Mouse (Mus musculus): ENCODE measurements around the gene Apobec3. TPM values are rescaled to one million over a fixed set of nuclear protein-coding genes. Genes with fewer than 3 reads are reported as not detected.

Gene Apobec3
- polyA plus RNA-seq, 1 experiment from 2014 or later, result 5.1 TPM

DNA sequence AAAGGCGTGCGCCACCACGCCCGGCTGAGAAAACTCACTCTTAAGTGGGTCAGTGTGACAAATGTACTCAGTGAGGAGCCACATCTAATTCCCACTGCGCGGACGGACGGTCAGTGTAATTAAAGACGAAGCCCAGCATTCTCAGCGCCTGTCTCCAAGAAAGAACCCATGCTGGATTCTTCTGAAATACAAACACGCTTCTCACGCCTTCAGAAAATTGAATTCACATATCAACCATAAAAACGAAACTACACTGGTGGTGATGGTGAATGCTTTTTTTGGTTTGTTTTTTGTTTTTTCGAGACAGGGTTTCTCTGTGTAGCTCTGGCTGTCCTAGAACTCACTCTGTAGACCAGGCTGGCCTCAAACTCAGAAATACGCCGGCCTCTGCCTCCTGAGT is 48.5 kb downstream of the Apobec3 start:
- H3K27me3 ChIP-seq (replicated peaks; ENCODE audit: control insufficient read depth, insufficient read depth, low read length), result peaks cover 10% of the 10 kb centered on the region; the same call in 1 of the 2 replicates
- no peak overlapping the region for H3K4me2 ChIP-seq (replicated peaks; ENCODE audit: low read depth)
- H3K9ac ChIP-seq (ENCODE audit: low read depth, low read length), result no peak overlapping the region
- no peak for ATAC-seq
- no peak overlapping the region for H3K4me3 ChIP-seq (ENCODE audit: low read depth, low read length)
- no peaks in the 10 kb centered on the region for H3K4me1 ChIP-seq (replicated peaks; ENCODE audit: control insufficient read depth, insufficient read depth, low read length)
- H3K36me3 ChIP-seq (ENCODE audit: control insufficient read depth, insufficient read depth), result no peaks in the 10 kb centered on the region
- WGBS, result 87% methylated on average over 16 of the region's 16 CpGs
- no peaks in the 10 kb centered on the region for H3K9me3 ChIP-seq (ENCODE audit: control insufficient read depth)
- no peak overlapping the region for H3K27ac ChIP-seq (ENCODE audit: low read depth, low read length)
- no peak for TF ChIP-seq CTCF (IDR thresholded peaks at IDR 0.05; ENCODE audit: low read depth)

DNA sequence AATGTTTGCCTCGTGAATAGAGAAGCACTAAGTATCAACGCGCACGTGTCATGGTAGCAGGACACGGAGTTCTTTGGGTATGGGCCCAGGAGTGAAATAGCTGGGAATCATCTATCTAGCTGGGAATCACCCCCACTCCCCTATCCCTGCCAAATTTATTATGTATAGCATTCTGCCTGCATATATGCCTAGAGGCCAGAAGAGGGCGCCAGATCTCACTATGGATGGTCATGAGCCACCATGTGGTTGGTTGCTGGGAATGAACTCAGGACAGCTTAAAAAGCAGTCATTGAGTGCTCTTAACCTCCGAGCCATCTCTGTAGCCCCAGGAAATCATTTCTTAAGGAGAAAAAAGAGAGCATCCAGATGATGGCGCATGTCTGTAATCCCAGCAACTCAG is 49.5 kb downstream of the Apobec3 start:
- Histone ChIP-seq H3K36me3 (ENCODE audit: control insufficient read depth, insufficient read depth) (no peaks in the 10 kb centered on the region), H3K4me2 (replicated peaks; ENCODE audit: low read depth) (no peak overlapping the region), H3K4me3 (ENCODE audit: low read depth, low read length) (no peak overlapping the region), H3K9ac (ENCODE audit: low read depth, low read length) (no peak overlapping the region), H3K27ac (ENCODE audit: low read depth, low read length) (no peak overlapping the region), H3K27me3 (replicated peaks; ENCODE audit: control insufficient read depth, insufficient read depth, low read length) (no peaks in the 10 kb centered on the region), H3K4me1 (replicated peaks; ENCODE audit: control insufficient read depth, insufficient read depth, low read length) (no peaks in the 10 kb centered on the region), H3K9me3 (ENCODE audit: control insufficient read depth) (no peaks in the 10 kb centered on the region)
- WGBS, result 20% methylated on average over 8 of the region's 8 CpGs
- ATAC-seq, result no peak
- peak; percentile 93 for TF ChIP-seq CTCF (IDR thresholded peaks at IDR 0.05; ENCODE audit: low read depth)

DNA sequence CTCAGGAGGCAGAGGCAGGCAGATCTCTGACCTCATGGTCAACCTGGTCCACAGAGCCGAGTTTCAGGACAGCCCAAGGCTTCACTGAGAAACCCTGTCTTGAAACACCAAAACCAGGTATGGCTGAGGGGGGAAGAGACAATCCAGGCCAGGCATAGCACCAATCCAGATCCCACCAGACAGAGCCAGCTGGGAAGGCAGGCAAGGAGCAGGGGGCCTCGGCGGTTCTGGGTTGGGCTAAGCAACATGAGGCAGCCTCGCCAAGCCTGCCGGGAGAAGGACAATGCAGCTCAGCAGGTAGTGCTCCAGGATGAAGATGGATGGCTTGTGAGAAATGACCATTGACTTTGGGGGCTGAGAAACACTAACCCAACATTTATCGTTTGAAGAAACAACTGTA is 51.1 kb downstream of the Apobec3 start:
- Histone ChIP-seq H3K4me2 (replicated peaks; ENCODE audit: low read depth) (no peak overlapping the region), H3K4me1 (replicated peaks; ENCODE audit: control insufficient read depth, insufficient read depth, low read length) (no peaks in the 10 kb centered on the region), H3K9ac (ENCODE audit: low read depth, low read length) (no peak overlapping the region), H3K4me3 (ENCODE audit: low read depth, low read length) (no peak overlapping the region), H3K9me3 (ENCODE audit: control insufficient read depth) (no peaks in the 10 kb centered on the region), H3K27ac (ENCODE audit: low read depth, low read length) (no peak overlapping the region), H3K27me3 (replicated peaks; ENCODE audit: control insufficient read depth, insufficient read depth, low read length) (no peaks in the 10 kb centered on the region), H3K36me3 (ENCODE audit: control insufficient read depth, insufficient read depth) (no peaks in the 10 kb centered on the region)
- 87% methylated on average over 6 of the region's 6 CpGs for WGBS
- ATAC-seq, result no peak
- no peak for TF ChIP-seq CTCF (IDR thresholded peaks at IDR 0.05; ENCODE audit: low read depth)

DNA sequence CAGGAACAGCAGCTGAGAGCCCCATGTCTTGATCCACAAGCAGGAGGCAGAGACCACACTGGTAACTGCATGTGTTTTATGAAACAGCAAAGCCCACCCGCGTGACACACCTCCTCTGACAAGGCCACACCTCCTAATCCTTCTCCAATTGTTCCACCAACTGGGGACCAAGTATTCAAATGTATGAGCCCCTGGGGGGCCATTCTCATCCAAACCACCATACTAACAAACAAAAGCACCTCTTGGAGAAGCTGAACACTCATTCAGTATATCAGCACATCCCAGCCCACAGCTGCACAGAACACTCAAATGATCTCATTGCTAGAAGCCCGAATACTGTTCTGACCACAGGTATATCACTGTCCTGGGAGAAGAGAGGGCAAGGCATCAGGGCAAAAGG is 52.1 kb downstream of the Apobec3 start:
- no peaks in the 10 kb centered on the region for H3K9me3 ChIP-seq (ENCODE audit: control insufficient read depth)
- WGBS, result 87% methylated on average over 3 of the region's 3 CpGs
- H3K27me3 ChIP-seq (replicated peaks; ENCODE audit: control insufficient read depth, insufficient read depth, low read length), result no peaks in the 10 kb centered on the region
- no peak for ATAC-seq
- TF ChIP-seq CTCF (IDR thresholded peaks at IDR 0.05; ENCODE audit: low read depth), result no peak
- H3K4me3 ChIP-seq (ENCODE audit: low read depth, low read length), result no peak overlapping the region
- H3K36me3 ChIP-seq (ENCODE audit: control insufficient read depth, insufficient read depth), result no peaks in the 10 kb centered on the region
- no peak overlapping the region for H3K9ac ChIP-seq (ENCODE audit: low read depth, low read length)
- no peak overlapping the region for H3K27ac ChIP-seq (ENCODE audit: low read depth, low read length)
- no peak overlapping the region for H3K4me2 ChIP-seq (replicated peaks; ENCODE audit: low read depth)
- no peaks in the 10 kb centered on the region for H3K4me1 ChIP-seq (replicated peaks; ENCODE audit: control insufficient read depth, insufficient read depth, low read length)

DNA sequence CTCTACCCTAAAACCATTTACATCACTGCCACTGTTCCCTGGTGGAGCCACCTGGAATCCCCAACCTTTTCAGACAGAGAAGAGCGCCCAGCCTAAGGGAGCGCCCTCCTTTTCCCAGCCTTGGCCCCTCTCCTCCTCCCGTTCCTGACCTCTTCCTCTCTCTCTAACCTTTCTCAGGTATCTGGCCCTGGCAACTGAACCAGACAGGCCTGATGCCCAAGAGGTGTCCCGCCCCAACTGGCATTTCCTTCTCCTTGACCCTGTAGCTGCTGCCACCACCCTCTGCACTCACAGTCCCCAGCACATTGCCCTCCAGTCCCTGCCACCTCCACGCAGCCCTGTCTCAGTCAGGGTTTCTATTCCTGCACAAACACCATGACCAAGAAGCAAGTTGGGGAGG is 53.5 kb downstream of the Apobec3 start:
- H3K36me3 ChIP-seq (ENCODE audit: control insufficient read depth, insufficient read depth), result no peaks in the 10 kb centered on the region
- H3K27ac ChIP-seq (ENCODE audit: low read depth, low read length), result no peak overlapping the region
- H3K4me3 ChIP-seq (ENCODE audit: low read depth, low read length), result no peak overlapping the region
- H3K9ac ChIP-seq (ENCODE audit: low read depth, low read length), result no peak overlapping the region
- H3K4me2 ChIP-seq (replicated peaks; ENCODE audit: low read depth), result no peak overlapping the region
- no peak for ATAC-seq
- no peaks in the 10 kb centered on the region for H3K9me3 ChIP-seq (ENCODE audit: control insufficient read depth)
- no peaks in the 10 kb centered on the region for H3K27me3 ChIP-seq (replicated peaks; ENCODE audit: control insufficient read depth, insufficient read depth, low read length)
- H3K4me1 ChIP-seq (replicated peaks; ENCODE audit: control insufficient read depth, insufficient read depth, low read length), result no peaks in the 10 kb centered on the region
- TF ChIP-seq CTCF (IDR thresholded peaks at IDR 0.05; ENCODE audit: low read depth), result no peak
- WGBS, result 75% methylated on average over 5 of the region's 5 CpGs

DNA sequence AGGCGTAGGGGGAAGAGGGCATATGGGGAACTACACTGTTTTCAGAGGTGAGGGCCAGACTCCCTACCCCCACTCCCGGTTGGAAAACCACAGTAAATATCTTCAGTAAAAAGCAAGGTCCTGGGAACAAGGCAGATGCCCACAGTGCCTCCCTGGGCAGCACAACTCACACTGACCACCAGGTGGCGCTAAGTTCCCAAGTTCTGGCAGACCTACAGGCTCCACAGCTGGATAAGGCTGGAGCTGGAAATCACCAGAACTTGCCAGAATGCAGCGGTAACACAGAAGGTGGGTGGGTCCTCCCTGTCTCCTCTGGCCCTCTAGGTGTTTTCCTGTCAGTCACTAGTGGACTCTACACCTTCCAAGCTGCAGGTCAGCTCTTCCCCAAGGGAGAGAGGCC is 54.6 kb downstream of the Apobec3 start:
- 7% methylated on average over 4 of the region's 4 CpGs for WGBS
- peak; percentile 73 for ATAC-seq

DNA sequence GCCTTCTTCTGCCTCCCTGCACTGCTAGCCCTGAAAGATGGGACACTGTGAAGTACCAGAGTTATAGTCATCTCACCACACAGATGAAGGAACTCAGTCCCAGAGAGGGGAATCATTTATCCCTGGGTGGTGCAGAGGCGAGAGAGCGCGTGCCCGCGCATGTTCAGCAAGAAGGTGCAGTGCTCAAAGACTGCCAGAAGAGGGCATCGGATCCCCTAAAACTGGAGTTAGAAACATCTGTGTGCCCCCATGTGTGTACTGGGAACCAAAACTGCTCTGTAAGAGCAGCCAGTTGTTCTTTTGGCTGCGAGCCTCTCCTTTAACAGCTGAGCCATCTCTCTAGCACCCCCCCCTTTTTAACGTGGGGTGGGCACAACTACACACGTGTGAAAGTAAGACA is 55.3 kb downstream of the Apobec3 start:
- Histone ChIP-seq H3K9me3 (ENCODE audit: control insufficient read depth) (no peaks in the 10 kb centered on the region), H3K36me3 (ENCODE audit: control insufficient read depth, insufficient read depth) (no peaks in the 10 kb centered on the region), H3K4me3 (ENCODE audit: low read depth, low read length) (no peak overlapping the region), H3K4me1 (replicated peaks; ENCODE audit: control insufficient read depth, insufficient read depth, low read length) (0 out of 2 replicates have a peak, but pooled peaks cover 4% of the 10 kb centered on the region), H3K27me3 (replicated peaks; ENCODE audit: control insufficient read depth, insufficient read depth, low read length) (no peaks in the 10 kb centered on the region), H3K4me2 (replicated peaks; ENCODE audit: low read depth) (no peak overlapping the region), H3K27ac (ENCODE audit: low read depth, low read length) (no peak overlapping the region), H3K9ac (ENCODE audit: low read depth, low read length) (no peak overlapping the region)
- 67% methylated on average over 9 of the region's 9 CpGs for WGBS
- peak; percentile 64 for TF ChIP-seq CTCF (IDR thresholded peaks at IDR 0.05; ENCODE audit: low read depth)
- no peak for ATAC-seq

More for the DNA sequence above, 54.6 kb downstream of the Apobec3 start:
- no peaks in the 10 kb centered on the region for H3K9me3 ChIP-seq (ENCODE audit: control insufficient read depth)
- H3K9ac ChIP-seq (ENCODE audit: low read depth, low read length), result no peak overlapping the region
- H3K27me3 ChIP-seq (replicated peaks; ENCODE audit: control insufficient read depth, insufficient read depth, low read length), result no peaks in the 10 kb centered on the region
- no peak overlapping the region for H3K4me2 ChIP-seq (replicated peaks; ENCODE audit: low read depth)
- TF ChIP-seq CTCF (IDR thresholded peaks at IDR 0.05; ENCODE audit: low read depth), result peak; percentile 96
- 0 out of 2 replicates have a peak, but pooled peaks cover 4% of the 10 kb centered on the region for H3K4me1 ChIP-seq (replicated peaks; ENCODE audit: control insufficient read depth, insufficient read depth, low read length)
- H3K36me3 ChIP-seq (ENCODE audit: control insufficient read depth, insufficient read depth), result no peaks in the 10 kb centered on the region
- no peak overlapping the region for H3K27ac ChIP-seq (ENCODE audit: low read depth, low read length)
- no peak overlapping the region for H3K4me3 ChIP-seq (ENCODE audit: low read depth, low read length)

Data from intestine, postnatal 0 days (tissue).